Mouse (Mus musculus): ENCODE measurements around the gene Sp6. TPM values are rescaled to one million over a fixed set of nuclear protein-coding genes. Genes with fewer than 3 reads are reported as not detected.

Sp6 gene
- polyA plus RNA-seq, 1 experiment from 2014 or later, result 0.10 TPM

- Histone ChIP-seq H3K4me3 (peak overlapping the region; percentile 88; the same call in 1 of the 2 replicates), H3K9me3 (no peaks in the 10 kb centered on the region), H3K4me1 (peaks cover 37% of the 10 kb centered on the region), H3K27ac (replicated peaks) (no peak overlapping the region), H3K9ac (replicated peaks) (peak overlapping the region; percentile 91; the same call in 1 of the 2 replicates), H3K27me3 (no peaks in the 10 kb centered on the region), H3K4me2 (replicated peaks) (peak overlapping the region; percentile 73), H3K36me3 (no peaks in the 10 kb centered on the region)
- WGBS, result 84% methylated on average over 10 of the region's 10 CpGs
- no peak for ATAC-seq (replicated peaks)
These were observed 37.4 kb upstream of the Sp6 start for GRCm38 (mm10) chr11:96975511-96976378.

DNA sequence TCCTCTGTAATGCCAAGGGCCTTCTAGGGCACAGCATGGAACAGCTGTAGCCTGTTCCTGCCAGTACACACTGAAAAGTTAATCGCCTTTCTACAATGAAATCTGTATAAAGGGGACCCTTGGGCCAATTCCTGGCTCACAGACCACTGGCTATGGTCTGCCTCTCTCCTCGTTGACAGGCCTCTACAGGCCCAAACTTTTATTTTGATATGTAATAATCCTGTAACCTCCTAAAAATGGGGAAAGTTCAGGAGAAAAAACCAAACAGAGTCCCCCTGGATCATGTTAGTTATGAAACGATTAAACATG lies 36.9 kb upstream of the Sp6 start:
- H3K36me3 ChIP-seq, result no peaks in the 10 kb centered on the region
- no peaks in the 10 kb centered on the region for H3K27me3 ChIP-seq
- peak overlapping the region; percentile 88 for H3K4me3 ChIP-seq
- H3K4me1 ChIP-seq, result peaks cover 37% of the 10 kb centered on the region
- H3K9me3 ChIP-seq, result no peaks in the 10 kb centered on the region
- peak overlapping the region; percentile 91 for H3K9ac ChIP-seq (replicated peaks)
- peak overlapping the region; percentile 97; the same call in 1 of the 2 replicates for H3K27ac ChIP-seq (replicated peaks)
- no peak for ATAC-seq (replicated peaks)
- WGBS, result 51% methylated on average over 3 of the region's 3 CpGs
- H3K4me2 ChIP-seq (replicated peaks), result peak overlapping the region; percentile 73

DNA sequence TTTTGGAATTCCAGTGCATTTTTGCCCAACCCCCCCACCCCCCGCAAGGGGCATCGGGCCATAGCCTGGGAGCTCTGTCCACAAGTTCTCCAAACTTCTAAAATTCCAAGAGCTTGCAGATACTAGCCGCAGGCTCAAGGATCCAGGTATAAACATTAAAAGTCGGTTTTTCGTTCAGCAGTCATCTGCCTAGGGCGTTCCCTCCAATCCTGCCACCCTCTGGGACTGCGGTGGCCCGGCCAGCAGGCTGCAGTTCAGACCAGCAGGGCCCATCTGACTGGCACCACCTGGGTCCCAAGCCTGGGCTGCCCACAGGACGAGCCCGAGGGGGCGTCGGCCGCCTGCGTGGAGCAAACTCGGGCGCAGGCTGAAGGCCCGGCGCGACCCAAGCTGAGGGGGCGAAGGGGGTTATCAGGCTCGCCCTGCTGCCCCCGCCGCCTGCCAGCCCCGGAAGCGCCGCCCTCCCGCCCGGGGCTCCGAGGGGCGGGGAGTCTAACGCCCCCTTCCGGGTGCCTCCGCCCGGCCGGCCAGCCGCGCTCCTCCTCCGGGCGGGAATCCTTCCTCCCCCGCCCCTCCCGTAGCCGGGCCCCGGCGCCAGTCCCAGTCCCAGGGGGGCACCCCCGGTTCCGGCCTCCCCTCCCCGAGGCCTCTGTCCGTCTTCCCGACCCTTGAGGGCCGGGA lies 36.1 kb upstream of the Sp6 start:
- ATAC-seq (replicated peaks), result peak; percentile 73
- Histone ChIP-seq H3K9me3 (no peaks in the 10 kb centered on the region), H3K4me2 (replicated peaks) (peak overlapping the region; percentile 73), H3K4me1 (peaks cover 37% of the 10 kb centered on the region), H3K27me3 (no peaks in the 10 kb centered on the region), H3K27ac (replicated peaks) (peak overlapping the region; percentile 97), H3K36me3 (no peaks in the 10 kb centered on the region), H3K9ac (replicated peaks) (peak overlapping the region; percentile 91), H3K4me3 (peak overlapping the region; percentile 88)
- WGBS, result under 1% methylated on average over 50 of the region's 50 CpGs

DNA sequence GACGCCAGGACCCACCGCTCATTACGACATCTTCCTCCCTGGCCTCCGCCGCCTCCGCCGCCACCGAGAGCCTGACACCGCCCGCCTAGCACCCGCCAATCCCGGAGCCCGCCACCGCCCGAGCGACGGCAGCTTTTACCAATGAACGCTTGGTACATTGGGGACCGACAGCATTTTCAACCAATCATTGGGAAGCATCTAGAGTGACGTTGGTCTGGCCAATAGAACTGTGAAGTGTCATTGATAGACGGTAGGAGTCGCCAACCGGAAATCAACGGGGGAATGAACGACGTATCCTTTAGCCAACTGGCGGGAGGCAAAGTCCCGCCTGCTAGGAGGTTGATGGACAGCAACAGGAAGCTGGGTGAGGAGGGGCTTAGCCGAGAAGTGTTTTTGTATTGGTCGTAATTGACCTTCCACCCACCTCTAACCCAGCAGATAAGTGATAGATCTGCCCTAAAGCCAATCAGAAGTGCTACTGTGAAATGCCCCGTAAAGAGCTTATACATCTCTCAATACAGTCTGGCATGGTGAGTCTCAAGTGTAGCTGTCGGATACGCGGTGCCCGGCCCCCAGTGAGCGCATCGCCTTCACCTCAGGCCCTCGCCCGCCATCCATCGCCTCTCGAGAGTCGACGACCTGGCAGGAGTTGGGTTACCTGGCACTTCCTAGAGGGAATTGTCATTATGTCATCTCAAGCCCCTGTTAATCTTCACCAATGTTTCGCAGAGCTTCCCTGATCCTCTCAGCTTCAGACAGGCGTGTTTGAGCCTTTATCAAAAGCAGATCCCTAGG lies 35.4 kb upstream of the Sp6 start:
- peaks cover 33% of the 10 kb centered on the region for H3K4me1 ChIP-seq
- H3K4me2 ChIP-seq (replicated peaks), result peak overlapping the region; percentile 86
- H3K9me3 ChIP-seq, result no peaks in the 10 kb centered on the region
- peak overlapping the region; percentile 88 for H3K4me3 ChIP-seq
- H3K36me3 ChIP-seq, result no peaks in the 10 kb centered on the region
- peak; percentile 99 for ATAC-seq (replicated peaks)
- under 1% methylated on average over 45 of the region's 45 CpGs for WGBS
- no peaks in the 10 kb centered on the region for H3K27me3 ChIP-seq
- H3K27ac ChIP-seq (replicated peaks), result peak overlapping the region; percentile 97
- H3K9ac ChIP-seq (replicated peaks), result peak overlapping the region; percentile 91

DNA sequence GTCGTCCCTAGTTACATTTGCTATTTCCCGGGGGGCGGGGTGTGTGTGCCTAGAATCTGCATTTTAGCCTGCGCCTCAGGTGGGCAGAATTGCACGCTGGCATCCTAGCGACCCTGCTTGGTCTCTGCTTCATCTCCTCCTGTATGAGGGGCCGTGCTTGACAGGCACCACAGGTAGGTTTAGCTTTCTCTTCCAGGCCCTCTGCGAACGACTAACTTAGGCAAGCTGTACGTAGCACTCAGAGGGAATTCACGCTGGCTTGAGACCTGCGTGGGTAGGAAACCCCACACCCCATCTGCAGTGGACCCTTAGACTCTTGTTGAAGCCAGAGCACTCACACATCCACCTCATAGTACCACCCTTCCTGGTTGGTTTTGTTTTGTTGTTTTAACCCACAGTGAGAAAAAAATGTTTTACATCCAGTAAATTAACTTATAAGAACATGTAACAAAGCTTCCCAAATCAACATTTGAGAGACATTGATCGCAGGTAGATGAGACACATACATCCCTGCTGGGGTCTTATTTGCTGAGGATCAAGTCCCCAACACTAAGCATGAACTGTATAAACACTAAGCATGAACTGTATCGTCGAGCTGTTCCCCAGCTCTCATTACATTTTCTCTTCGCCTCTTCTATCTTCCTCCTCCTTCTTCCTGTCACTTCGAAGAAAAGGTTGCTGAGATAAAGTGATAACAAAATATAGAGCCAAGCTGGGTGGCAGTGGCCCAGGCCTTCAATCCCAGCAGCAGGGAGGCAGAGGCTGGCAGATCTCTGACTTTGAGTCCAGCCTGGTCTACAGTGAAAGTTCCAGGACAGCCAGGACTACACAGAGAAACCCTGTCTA lies 34.6 kb upstream of the Sp6 start:
- Histone ChIP-seq H3K4me1 (peaks cover 25% of the 10 kb centered on the region), H3K27me3 (peaks cover under 1% of the 10 kb centered on the region; the same call in 1 of the 2 replicates), H3K9ac (replicated peaks) (peak overlapping the region; percentile 74), H3K27ac (replicated peaks) (peak overlapping the region; percentile 88), H3K36me3 (no peaks in the 10 kb centered on the region), H3K4me3 (peak overlapping the region; percentile 65), H3K4me2 (replicated peaks) (peak overlapping the region; percentile 86), H3K9me3 (no peaks in the 10 kb centered on the region)
- ATAC-seq (replicated peaks), result no peak
- WGBS, result 36% methylated on average over 17 of the region's 17 CpGs

DNA sequence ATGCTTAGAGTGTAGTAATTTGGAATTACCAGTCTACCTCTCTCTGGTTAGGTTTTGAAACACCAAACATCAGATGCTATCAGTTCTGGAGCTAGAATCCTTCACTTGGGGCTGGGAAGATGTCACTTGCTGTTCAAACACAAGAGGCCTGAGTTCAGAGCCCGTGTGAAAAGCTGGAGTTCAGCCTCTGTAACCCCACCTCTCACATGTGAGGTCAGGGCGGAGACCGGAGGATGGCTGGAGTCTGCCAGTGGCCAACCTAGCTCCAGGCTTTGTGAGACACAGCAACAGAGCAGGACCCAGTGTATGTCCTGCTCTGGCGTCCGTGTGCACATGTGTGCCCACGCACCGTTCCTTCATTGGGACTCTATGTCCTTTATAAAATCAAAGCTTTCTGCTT lies 33.9 kb upstream of the Sp6 start:
- H3K4me2 ChIP-seq (replicated peaks), result no peak overlapping the region
- WGBS, result 83% methylated on average over 7 of the region's 7 CpGs
- no peak for ATAC-seq (replicated peaks)
- no peak overlapping the region for H3K27ac ChIP-seq (replicated peaks)
- no peaks in the 10 kb centered on the region for H3K36me3 ChIP-seq
- no peak overlapping the region for H3K9ac ChIP-seq (replicated peaks)
- peaks cover 7% of the 10 kb centered on the region; the same call in 1 of the 2 replicates for H3K27me3 ChIP-seq
- H3K4me3 ChIP-seq, result no peak overlapping the region
- peaks cover 25% of the 10 kb centered on the region for H3K4me1 ChIP-seq
- no peaks in the 10 kb centered on the region for H3K9me3 ChIP-seq

DNA sequence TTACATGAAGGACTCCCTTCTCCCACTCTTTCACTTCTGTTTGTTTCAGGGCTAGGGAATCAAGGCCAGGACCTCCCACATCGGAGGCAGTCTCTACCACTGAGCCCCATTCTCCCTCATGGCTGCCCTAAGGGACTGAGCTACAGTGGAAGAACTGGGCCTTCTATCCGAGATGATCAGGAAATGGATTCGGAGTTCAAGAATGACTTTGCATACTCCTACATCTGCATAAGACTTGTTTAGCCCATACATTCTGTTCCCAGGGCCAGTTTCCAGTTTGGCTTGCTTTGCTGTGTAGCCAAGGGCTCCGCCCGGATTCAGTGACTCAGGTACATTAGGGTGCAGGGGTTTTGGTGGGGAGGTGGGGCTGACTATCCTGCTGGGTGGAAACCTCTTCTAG lies 33.2 kb upstream of the Sp6 start:
- H3K4me1 ChIP-seq, result peaks cover 25% of the 10 kb centered on the region
- H3K27ac ChIP-seq (replicated peaks), result no peak overlapping the region
- H3K36me3 ChIP-seq, result no peaks in the 10 kb centered on the region
- 80% methylated on average over 5 of the region's 5 CpGs for WGBS
- no peak overlapping the region for H3K4me3 ChIP-seq
- no peak overlapping the region for H3K4me2 ChIP-seq (replicated peaks)
- no peaks in the 10 kb centered on the region for H3K9me3 ChIP-seq
- H3K27me3 ChIP-seq, result peaks cover 7% of the 10 kb centered on the region; the same call in 1 of the 2 replicates
- no peak overlapping the region for H3K9ac ChIP-seq (replicated peaks)
- ATAC-seq (replicated peaks), result no peak

GRCm38 (mm10) chr11:96981461-96981860 lies 31.7 kb upstream of the Sp6 start:
- Histone ChIP-seq H3K4me2 (replicated peaks) (no peak overlapping the region), H3K27me3 (peaks cover 15% of the 10 kb centered on the region; the same call in 1 of the 2 replicates), H3K27ac (replicated peaks) (no peak overlapping the region), H3K36me3 (no peaks in the 10 kb centered on the region), H3K9me3 (no peaks in the 10 kb centered on the region), H3K9ac (replicated peaks) (no peak overlapping the region), H3K4me1 (peaks cover 11% of the 10 kb centered on the region), H3K4me3 (no peak overlapping the region)
- no peak for ATAC-seq (replicated peaks)
- WGBS, result 76% methylated on average over 15 of the region's 15 CpGs

GRCm38 (mm10) chr11:96982355-96982754 lies 30.8 kb upstream of the Sp6 start:
- no peaks in the 10 kb centered on the region for H3K9me3 ChIP-seq
- H3K4me2 ChIP-seq (replicated peaks), result no peak overlapping the region
- peaks cover 7% of the 10 kb centered on the region for H3K4me1 ChIP-seq
- no peak overlapping the region for H3K4me3 ChIP-seq
- no peak overlapping the region for H3K27ac ChIP-seq (replicated peaks)
- H3K36me3 ChIP-seq, result no peaks in the 10 kb centered on the region
- H3K27me3 ChIP-seq, result peaks cover 22% of the 10 kb centered on the region; the same call in 1 of the 2 replicates
- ATAC-seq (replicated peaks), result no peak
- no peak overlapping the region; the same call in 1 of the 2 replicates for H3K9ac ChIP-seq (replicated peaks)
- WGBS, result 4% methylated on average over 7 of the region's 7 CpGs

DNA sequence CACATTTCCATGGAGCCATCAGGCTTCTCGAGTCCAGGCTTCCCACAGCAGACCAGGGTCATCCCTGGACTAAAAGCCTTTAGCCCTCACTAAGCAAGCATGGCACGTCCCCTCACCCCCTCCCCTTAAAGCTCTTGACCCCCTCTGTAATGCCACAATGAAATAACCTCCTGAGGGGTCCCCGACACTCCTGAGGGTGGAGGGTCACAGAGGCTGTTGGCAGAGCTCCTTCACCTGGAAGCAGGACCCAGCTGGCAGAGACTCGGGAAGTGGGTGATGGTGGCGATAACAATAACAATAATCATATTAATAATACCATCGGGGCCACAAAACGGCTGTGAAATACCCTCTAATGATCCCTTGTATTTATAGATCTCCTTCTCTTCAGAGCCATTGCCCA lies 30.3 kb upstream of the Sp6 start, which contains the start of gene Sp2:
Gene Sp2 (minus strand): TSS at position 101 of the 400 bp plus-strand sequence.
- Histone ChIP-seq H3K36me3 (no peaks in the 10 kb centered on the region), H3K4me1 (peaks cover 7% of the 10 kb centered on the region), H3K27me3 (peaks cover 23% of the 10 kb centered on the region; the same call in 1 of the 2 replicates), H3K9ac (replicated peaks) (no peak within 1 kb of the TSS; the same call in 1 of the 2 replicates), H3K4me3 (no peak within 1 kb of the TSS), H3K4me2 (replicated peaks) (no peak within 1 kb of the TSS), H3K9me3 (no peaks in the 10 kb centered on the region), H3K27ac (replicated peaks) (no peak within 1 kb of the TSS)
- no peak for ATAC-seq (replicated peaks)
- WGBS, result 77% methylated on average over 7 of the region's 7 CpGs

GRCm38 (mm10) chr11:96984903-96985302 lies 28.3 kb upstream of the Sp6 start:
- ATAC-seq (replicated peaks), result no peak
- Histone ChIP-seq H3K36me3 (no peaks in the 10 kb centered on the region), H3K9me3 (no peaks in the 10 kb centered on the region), H3K27ac (replicated peaks) (no peak overlapping the region), H3K4me3 (no peak overlapping the region), H3K9ac (replicated peaks) (no peak overlapping the region), H3K27me3 (peaks cover 34% of the 10 kb centered on the region; the same call in 1 of the 2 replicates), H3K4me2 (replicated peaks) (no peak overlapping the region), H3K4me1 (peaks cover 8% of the 10 kb centered on the region; the same call in 1 of the 2 replicates)
- 23% methylated on average over 4 of the region's 4 CpGs for WGBS
